Mouse (Mus musculus): Measurements from ENCODE around the gene Slc39a9. TPM values are rescaled to one million over a fixed set of nuclear protein-coding genes. Genes with fewer than 3 reads are reported as not detected.

Slc39a9 gene
- polyA plus RNA-seq, 1 experiment from 2014 or later = 26.6 TPM

DNA sequence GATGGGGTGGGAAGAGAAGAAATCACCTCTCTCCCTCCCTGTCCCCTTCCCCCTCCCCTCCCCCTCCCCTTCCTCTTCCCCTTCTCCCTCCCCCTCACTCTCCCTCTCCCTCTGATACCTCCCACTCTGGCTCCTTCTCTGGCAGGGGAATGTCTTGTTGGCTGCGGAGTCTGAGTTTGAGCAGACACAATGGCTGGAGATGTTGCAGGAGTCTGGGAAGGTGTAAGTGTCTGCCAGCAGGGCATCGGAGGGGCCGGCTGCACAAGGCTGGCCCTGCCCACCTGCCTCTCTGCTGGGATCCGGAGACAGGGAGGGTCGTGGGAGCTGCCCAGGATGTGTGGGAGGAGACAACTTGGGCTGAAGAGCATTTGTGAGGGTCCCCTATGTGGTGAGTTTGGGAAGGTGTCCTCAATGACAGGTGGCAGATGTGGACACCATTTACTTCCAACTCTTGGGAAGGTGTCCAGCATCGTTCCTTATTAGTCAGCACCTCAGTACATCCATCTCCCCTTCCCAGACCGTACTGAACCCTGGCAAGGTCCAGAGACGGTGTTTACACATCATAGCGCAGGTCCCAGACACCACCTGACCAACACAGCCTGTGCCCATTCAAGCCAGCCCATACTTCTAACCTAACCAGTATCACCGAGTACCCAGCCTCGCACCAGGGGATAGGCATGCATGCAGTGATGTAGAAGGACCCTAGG, 62.7 kb downstream of the Slc39a9 start:
- DNase-seq (ENCODE audit: low spot score) (no peak), ATAC-seq (replicated peaks; ENCODE audit: insufficient number of reproducible peaks, low FRiP score, low TSS enrichment, low read depth) (no peak)
- Histone ChIP-seq H3K4me2 (ENCODE audit: low read depth, low read length) (no peak overlapping the region), H3K9ac (replicated peaks; ENCODE audit: low read length) (no peak overlapping the region), H3K4me3 (ENCODE audit: low read depth, low read length) (no peak overlapping the region), H3K36me3 (replicated peaks; ENCODE audit: control insufficient read depth, insufficient read depth, low read depth, low read length) (no peaks in the 10 kb centered on the region), H3K27me3 (ENCODE audit: control insufficient read depth, insufficient read depth, low read length) (no peaks in the 10 kb centered on the region), H3K4me1 (ENCODE audit: control insufficient read depth, insufficient read depth, low read length) (no peaks in the 10 kb centered on the region), H3K9me3 (replicated peaks; ENCODE audit: control insufficient read depth, low read length) (no peaks in the 10 kb centered on the region), H3K27ac (replicated peaks; ENCODE audit: low read depth, low read length) (no peak overlapping the region)
- 54% methylated on average over 11 of the region's 11 CpGs for WGBS

DNA sequence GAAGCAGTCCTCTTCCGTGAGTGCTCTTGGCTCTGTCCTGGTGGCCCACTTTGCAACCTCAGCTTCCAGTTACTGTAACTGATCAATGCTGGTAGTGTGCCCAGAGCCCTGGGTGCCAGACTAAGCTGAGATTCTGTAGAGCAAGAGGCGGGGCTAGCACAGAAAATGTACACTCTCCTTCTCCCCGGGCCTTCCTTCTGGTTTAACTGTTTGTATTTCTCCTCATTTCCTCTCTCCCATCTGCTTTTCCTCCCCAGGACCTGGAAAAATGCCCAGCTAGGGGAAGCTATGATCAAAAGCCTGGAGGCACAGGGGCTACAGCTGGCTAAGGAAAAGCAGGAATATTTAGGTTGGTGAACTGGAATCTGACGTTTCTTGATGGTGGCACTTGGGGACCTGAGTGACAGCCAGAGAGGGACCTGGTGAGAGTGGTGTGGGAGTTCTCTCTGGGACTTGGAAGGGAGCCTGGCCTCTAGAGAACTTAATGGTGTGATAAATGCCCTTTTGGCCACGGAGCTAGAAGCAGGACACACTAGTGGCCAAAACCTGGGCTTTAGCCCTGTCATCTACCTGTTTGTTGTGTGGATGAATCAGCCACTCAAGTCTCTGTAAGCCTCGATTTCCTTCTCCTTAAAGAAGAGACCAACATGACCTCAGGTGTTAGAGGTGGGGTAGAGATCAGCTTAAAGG, 63.4 kb downstream of the Slc39a9 start:
- Histone ChIP-seq H3K4me2 (ENCODE audit: low read depth, low read length) (no peak overlapping the region), H3K36me3 (replicated peaks; ENCODE audit: control insufficient read depth, insufficient read depth, low read depth, low read length) (no peaks in the 10 kb centered on the region), H3K27ac (replicated peaks; ENCODE audit: low read depth, low read length) (no peak overlapping the region), H3K9ac (replicated peaks; ENCODE audit: low read length) (no peak overlapping the region), H3K4me3 (ENCODE audit: low read depth, low read length) (no peak overlapping the region), H3K27me3 (ENCODE audit: control insufficient read depth, insufficient read depth, low read length) (no peaks in the 10 kb centered on the region), H3K9me3 (replicated peaks; ENCODE audit: control insufficient read depth, low read length) (no peaks in the 10 kb centered on the region), H3K4me1 (ENCODE audit: control insufficient read depth, insufficient read depth, low read length) (no peaks in the 10 kb centered on the region)
- WGBS = 61% methylated on average over 6 of the region's 6 CpGs
- DNase-seq (ENCODE audit: low spot score) (no peak), ATAC-seq (replicated peaks; ENCODE audit: insufficient number of reproducible peaks, low FRiP score, low TSS enrichment, low read depth) (no peak)

DNA sequence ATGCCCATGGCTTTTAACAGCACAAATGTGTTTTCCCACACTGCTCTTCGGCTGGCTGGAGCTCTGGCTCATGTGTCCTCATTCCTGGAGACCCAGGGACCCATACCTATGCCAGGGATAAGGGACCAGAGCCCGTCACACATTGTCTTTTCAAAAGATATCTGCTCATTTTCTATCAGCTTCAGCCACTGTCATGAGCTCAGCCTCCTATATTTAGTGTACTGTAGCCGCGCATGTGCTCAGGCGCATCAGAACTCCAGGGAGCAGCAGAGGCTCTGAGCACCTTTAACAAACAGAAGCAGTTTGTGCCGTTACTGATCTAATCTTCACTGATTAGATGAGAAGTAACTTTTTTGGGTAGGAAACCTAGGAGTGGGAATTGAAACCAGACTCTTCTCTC, 72.2 kb downstream of the Slc39a9 start:
- H3K9me3 ChIP-seq (replicated peaks; ENCODE audit: control insufficient read depth, low read length) = no peaks in the 10 kb centered on the region
- no peak overlapping the region for H3K4me3 ChIP-seq (ENCODE audit: low read depth, low read length)
- DNase-seq (ENCODE audit: low spot score) (no peak), ATAC-seq (replicated peaks; ENCODE audit: insufficient number of reproducible peaks, low FRiP score, low TSS enrichment, low read depth) (no peak)
- H3K9ac ChIP-seq (replicated peaks; ENCODE audit: low read length) = no peak overlapping the region
- no peaks in the 10 kb centered on the region for H3K36me3 ChIP-seq (replicated peaks; ENCODE audit: control insufficient read depth, insufficient read depth, low read depth, low read length)
- no peaks in the 10 kb centered on the region for H3K4me1 ChIP-seq (ENCODE audit: control insufficient read depth, insufficient read depth, low read length)
- WGBS = 73% methylated on average over 6 of the region's 6 CpGs
- no peaks in the 10 kb centered on the region for H3K27me3 ChIP-seq (ENCODE audit: control insufficient read depth, insufficient read depth, low read length)
- H3K4me2 ChIP-seq (ENCODE audit: low read depth, low read length) = no peak overlapping the region
- H3K27ac ChIP-seq (replicated peaks; ENCODE audit: low read depth, low read length) = no peak overlapping the region

- Histone ChIP-seq H3K27ac (replicated peaks; ENCODE audit: low read depth, low read length) (no peak overlapping the region), H3K4me1 (ENCODE audit: control insufficient read depth, insufficient read depth, low read length) (no peaks in the 10 kb centered on the region), H3K4me3 (ENCODE audit: low read depth, low read length) (no peak overlapping the region), H3K4me2 (ENCODE audit: low read depth, low read length) (no peak overlapping the region), H3K27me3 (ENCODE audit: control insufficient read depth, insufficient read depth, low read length) (no peaks in the 10 kb centered on the region), H3K36me3 (replicated peaks; ENCODE audit: control insufficient read depth, insufficient read depth, low read depth, low read length) (no peaks in the 10 kb centered on the region), H3K9me3 (replicated peaks; ENCODE audit: control insufficient read depth, low read length) (no peaks in the 10 kb centered on the region), H3K9ac (replicated peaks; ENCODE audit: low read length) (no peak overlapping the region)
- ATAC-seq (replicated peaks; ENCODE audit: insufficient number of reproducible peaks, low FRiP score, low TSS enrichment, low read depth) (no peak), DNase-seq (ENCODE audit: low spot score) (no peak)
- WGBS = 73% methylated on average over 2 of the region's 2 CpGs
Observed at GRCm38 (mm10) chr12:80719141-80719540, 75.5 kb downstream of the Slc39a9 start.

DNA sequence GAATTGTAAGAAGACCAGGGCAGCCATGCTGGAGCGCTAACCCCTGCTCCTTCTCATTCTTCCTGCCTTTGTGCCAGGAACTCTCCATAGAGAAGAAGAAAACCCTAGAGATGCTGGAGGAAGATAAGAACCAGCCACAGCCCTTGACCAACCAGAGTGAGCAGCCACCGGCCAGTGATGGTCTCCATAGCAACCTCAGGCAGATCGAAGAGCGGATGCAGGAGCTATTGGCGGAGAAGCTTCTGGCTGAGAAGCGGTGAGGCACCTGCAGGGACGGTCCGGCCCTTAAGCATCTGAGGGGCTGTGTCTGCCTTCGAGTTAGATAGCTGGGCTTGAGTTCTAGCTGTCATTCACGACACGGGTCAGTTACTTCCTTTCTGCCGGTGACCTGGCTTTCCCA, 76.8 kb downstream of the Slc39a9 start:
- 73% methylated on average over 12 of the region's 12 CpGs for WGBS
- no peak overlapping the region for H3K27ac ChIP-seq (replicated peaks; ENCODE audit: low read depth, low read length)
- H3K4me1 ChIP-seq (ENCODE audit: control insufficient read depth, insufficient read depth, low read length) = no peaks in the 10 kb centered on the region
- no peaks in the 10 kb centered on the region for H3K27me3 ChIP-seq (ENCODE audit: control insufficient read depth, insufficient read depth, low read length)
- no peak overlapping the region for H3K4me3 ChIP-seq (ENCODE audit: low read depth, low read length)
- no peak overlapping the region for H3K4me2 ChIP-seq (ENCODE audit: low read depth, low read length)
- no peaks in the 10 kb centered on the region for H3K36me3 ChIP-seq (replicated peaks; ENCODE audit: control insufficient read depth, insufficient read depth, low read depth, low read length)
- H3K9ac ChIP-seq (replicated peaks; ENCODE audit: low read length) = no peak overlapping the region
- no peak for DNase-seq (ENCODE audit: low spot score)
- no peaks in the 10 kb centered on the region for H3K9me3 ChIP-seq (replicated peaks; ENCODE audit: control insufficient read depth, low read length)
- ATAC-seq (replicated peaks; ENCODE audit: insufficient number of reproducible peaks, low FRiP score, low TSS enrichment, low read depth) = no peak

DNA sequence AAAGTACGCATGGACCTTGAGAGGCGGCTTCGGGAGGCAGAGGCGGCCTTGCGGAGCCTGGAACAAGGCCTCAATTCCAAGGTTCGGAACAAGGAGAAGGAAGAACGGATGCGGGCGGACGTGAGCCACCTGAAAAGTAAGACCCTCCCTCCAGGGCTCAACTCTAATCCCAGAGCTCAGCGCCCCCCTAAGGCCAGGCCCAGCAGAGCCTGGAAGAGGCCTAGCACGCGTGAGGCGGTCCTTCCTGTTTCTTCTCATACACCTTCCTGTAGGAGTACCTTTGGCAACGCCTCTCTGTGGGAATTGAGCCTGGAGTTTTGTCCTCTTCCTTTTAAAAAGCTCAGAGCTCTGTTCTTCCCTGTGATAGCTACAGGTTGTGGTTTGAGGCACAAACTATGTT, 77.8 kb downstream of the Slc39a9 start:
- 87% methylated on average over 15 of the region's 15 CpGs for WGBS

GRCm38 (mm10) chr12:80724853-80725559, 81.3 kb downstream of the Slc39a9 start:
- H3K27ac ChIP-seq (replicated peaks; ENCODE audit: low read depth, low read length) = no peak overlapping the region
- H3K4me1 ChIP-seq (ENCODE audit: control insufficient read depth, insufficient read depth, low read length) = no peaks in the 10 kb centered on the region
- ATAC-seq (replicated peaks; ENCODE audit: insufficient number of reproducible peaks, low FRiP score, low TSS enrichment, low read depth) = no peak
- WGBS = 35% methylated on average over 10 of the region's 10 CpGs
- DNase-seq (ENCODE audit: low spot score) = peak; percentile 81
- no peaks in the 10 kb centered on the region for H3K9me3 ChIP-seq (replicated peaks; ENCODE audit: control insufficient read depth, low read length)
- H3K4me2 ChIP-seq (ENCODE audit: low read depth, low read length) = no peak overlapping the region
- H3K36me3 ChIP-seq (replicated peaks; ENCODE audit: control insufficient read depth, insufficient read depth, low read depth, low read length) = no peaks in the 10 kb centered on the region
- H3K4me3 ChIP-seq (ENCODE audit: low read depth, low read length) = no peak overlapping the region
- no peaks in the 10 kb centered on the region for H3K27me3 ChIP-seq (ENCODE audit: control insufficient read depth, insufficient read depth, low read length)
- H3K9ac ChIP-seq (replicated peaks; ENCODE audit: low read length) = no peak overlapping the region

More for the DNA sequence above, 77.8 kb downstream of the Slc39a9 start:
- H3K4me2 ChIP-seq (ENCODE audit: low read depth, low read length) = no peak overlapping the region
- H3K9me3 ChIP-seq (replicated peaks; ENCODE audit: control insufficient read depth, low read length) = no peaks in the 10 kb centered on the region
- H3K36me3 ChIP-seq (replicated peaks; ENCODE audit: control insufficient read depth, insufficient read depth, low read depth, low read length) = no peaks in the 10 kb centered on the region
- no peak overlapping the region for H3K4me3 ChIP-seq (ENCODE audit: low read depth, low read length)
- no peak for ATAC-seq (replicated peaks; ENCODE audit: insufficient number of reproducible peaks, low FRiP score, low TSS enrichment, low read depth)
- no peaks in the 10 kb centered on the region for H3K4me1 ChIP-seq (ENCODE audit: control insufficient read depth, insufficient read depth, low read length)
- H3K27me3 ChIP-seq (ENCODE audit: control insufficient read depth, insufficient read depth, low read length) = no peaks in the 10 kb centered on the region
- no peak for DNase-seq (ENCODE audit: low spot score)
- H3K9ac ChIP-seq (replicated peaks; ENCODE audit: low read length) = no peak overlapping the region
- H3K27ac ChIP-seq (replicated peaks; ENCODE audit: low read depth, low read length) = no peak overlapping the region

DNA sequence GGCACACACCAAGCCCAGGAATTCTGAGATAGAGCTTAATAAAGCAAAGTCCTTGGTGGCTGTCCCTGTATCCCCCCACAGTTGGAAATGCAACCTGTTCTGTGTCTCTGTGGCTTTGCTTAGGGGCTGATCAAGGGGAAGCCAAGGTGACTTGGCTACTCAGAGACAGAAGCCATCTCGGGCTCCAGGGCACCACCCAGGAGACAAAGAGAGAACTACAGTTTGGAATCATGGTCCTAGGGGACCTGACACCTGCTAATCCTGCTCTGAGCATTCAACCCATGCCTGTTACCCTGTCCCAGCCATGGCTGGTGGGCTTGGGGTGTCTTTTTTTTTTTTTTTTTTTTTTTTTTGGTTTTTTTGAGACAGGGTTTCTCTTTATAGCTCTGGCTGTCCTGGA, 84.5 kb downstream of the Slc39a9 start:
- no peak for ATAC-seq (replicated peaks; ENCODE audit: insufficient number of reproducible peaks, low FRiP score, low TSS enrichment, low read depth)
- H3K27ac ChIP-seq (replicated peaks; ENCODE audit: low read depth, low read length) = no peak overlapping the region
- DNase-seq (ENCODE audit: low spot score) = no peak
- H3K4me3 ChIP-seq (ENCODE audit: low read depth, low read length) = no peak overlapping the region
- 29% methylated on average over 1 of the region's 1 CpGs for WGBS
- no peaks in the 10 kb centered on the region for H3K27me3 ChIP-seq (ENCODE audit: control insufficient read depth, insufficient read depth, low read length)
- no peaks in the 10 kb centered on the region for H3K36me3 ChIP-seq (replicated peaks; ENCODE audit: control insufficient read depth, insufficient read depth, low read depth, low read length)
- no peaks in the 10 kb centered on the region for H3K9me3 ChIP-seq (replicated peaks; ENCODE audit: control insufficient read depth, low read length)
- no peak overlapping the region for H3K4me2 ChIP-seq (ENCODE audit: low read depth, low read length)
- no peaks in the 10 kb centered on the region for H3K4me1 ChIP-seq (ENCODE audit: control insufficient read depth, insufficient read depth, low read length)
- H3K9ac ChIP-seq (replicated peaks; ENCODE audit: low read length) = no peak overlapping the region
